In the genomic region with DNA sequence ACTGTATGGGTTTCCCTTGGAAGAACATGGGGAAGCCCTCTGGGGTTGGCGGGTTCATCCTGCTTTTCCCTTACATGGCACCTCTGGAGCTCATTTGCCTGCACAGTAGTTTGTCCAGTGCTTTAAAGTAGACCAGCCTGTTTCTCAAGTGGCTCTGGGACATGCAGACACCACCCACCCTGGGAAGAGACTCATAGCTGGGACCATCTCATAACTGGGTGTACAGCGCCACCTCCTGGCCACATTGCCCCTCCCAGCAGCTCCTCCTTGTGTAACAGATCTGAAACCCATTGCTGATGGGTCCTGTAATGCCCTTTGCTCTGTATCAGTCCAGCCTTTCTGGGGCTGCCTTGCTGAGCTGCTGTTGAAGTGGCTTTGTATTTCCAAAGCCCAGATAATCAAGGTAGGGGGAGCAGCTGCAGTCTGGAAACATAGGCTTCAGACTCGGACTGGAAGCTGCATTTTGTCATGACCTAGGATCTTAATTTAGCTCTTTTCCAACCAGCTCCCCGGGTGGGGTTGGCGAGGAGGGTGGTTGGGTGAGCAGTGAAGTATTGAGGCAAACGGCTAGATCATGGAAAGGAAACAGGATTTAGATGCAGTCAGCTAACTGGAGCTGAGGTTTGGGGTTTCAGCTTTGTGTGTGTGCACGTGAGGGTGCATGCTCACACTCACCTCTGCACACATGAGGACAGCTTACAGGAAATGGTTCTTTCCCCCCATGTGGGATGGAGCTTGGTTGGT, we compare ENCODE assay signal across 8 mouse cellular contexts. TPM values are rescaled to one million over a fixed set of nuclear protein-coding genes. Genes with fewer than 3 reads are reported as not detected.
DNase-seq lines count a peak whose midpoint lies in the region; ATAC-seq and TF ChIP-seq lines count a peak whose summit lies in the region.

No protein-coding gene starts in this region.

- peaks cover 44% of the 10 kb centered on the region for H3K36me3 ChIP-seq in heart, embryonic 13.5 days
- peaks cover 47% of the 10 kb centered on the region for H3K36me3 ChIP-seq in kidney, postnatal 0 days (ENCODE audit: insufficient read depth, low read length)
- H3K36me3 ChIP-seq in liver, embryonic 11.5 days (ENCODE audit: control insufficient read depth, insufficient read depth, low read length) = peaks cover 30% of the 10 kb centered on the region
- peaks cover 2% of the 10 kb centered on the region; the same call in 1 of the 2 replicates for H3K36me3 ChIP-seq in splenic B cell, adult 2 months (ENCODE audit: control insufficient read depth, insufficient read depth, low read length, poor library complexity, severe bottlenecking)

- no peak overlapping the region for H3K4me3 ChIP-seq in heart, embryonic 13.5 days
- H3K4me3 ChIP-seq in kidney, postnatal 0 days (replicated peaks; ENCODE audit: low read depth, low read length) = no peak overlapping the region
- H3K4me3 ChIP-seq in liver, embryonic 11.5 days (ENCODE audit: low read depth, low read length) = no peak overlapping the region

- peaks cover 62% of the 10 kb centered on the region for H3K4me1 ChIP-seq in heart, embryonic 13.5 days
- H3K4me1 ChIP-seq in kidney, postnatal 0 days (replicated peaks; ENCODE audit: insufficient read depth, low read length) = peaks cover 27% of the 10 kb centered on the region
- peaks cover 35% of the 10 kb centered on the region for H3K4me1 ChIP-seq in liver, embryonic 11.5 days (replicated peaks; ENCODE audit: control insufficient read depth, insufficient read depth, low read length)

- peak overlapping the region; percentile 19; the same call in 1 of the 2 replicates for H3K4me2 ChIP-seq in heart, embryonic 13.5 days
- no peak overlapping the region for H3K4me2 ChIP-seq in kidney, postnatal 0 days (ENCODE audit: low read length)
- no peak overlapping the region for H3K4me2 ChIP-seq in liver, embryonic 11.5 days

- H3K9me3 ChIP-seq in heart, embryonic 13.5 days = no peaks in the 10 kb centered on the region
- no peaks in the 10 kb centered on the region for H3K9me3 ChIP-seq in kidney, postnatal 0 days (replicated peaks; ENCODE audit: low read length)
- no peaks in the 10 kb centered on the region for H3K9me3 ChIP-seq in liver, embryonic 11.5 days (ENCODE audit: control insufficient read depth, low read length)

- WGBS in heart, embryonic 13.5 days = 34% methylated on average over 7 of the region's 7 CpGs
- WGBS in kidney, postnatal 0 days = 41% methylated on average over 7 of the region's 7 CpGs
- WGBS in liver, embryonic 11.5 days = 69% methylated on average over 7 of the region's 7 CpGs

- DNase-seq in CD4-positive helper T cell, adult 2 months (ENCODE audit: low read depth, low spot score) = peak; percentile 78
- DNase-seq in brain, embryonic 14.5 days (ENCODE audit: low read depth) = peak; percentile 92
- peak; percentile 61 for DNase-seq in fibroblast of lung, adult 2 months (ENCODE audit: low read depth)
- DNase-seq in kidney, postnatal 0 days (ENCODE audit: low spot score) = peak; percentile 94
- DNase-seq in liver, embryonic 11.5 days (ENCODE audit: low spot score) = peak; percentile 80
- peak; percentile 91 for DNase-seq in naive thymus-derived CD4-positive, alpha-beta T cell, adult 2 months (ENCODE audit: low read depth)
- DNase-seq in splenic B cell, adult 2 months (ENCODE audit: low read depth, low spot score) = peak; percentile 90

- peak; percentile 47; the same call in 1 of the 2 replicates for ATAC-seq in heart, embryonic 13.5 days (ENCODE audit: extremely low read depth, insufficient number of reproducible peaks, low FRiP score, low TSS enrichment)
- peak; percentile 82 for ATAC-seq in kidney, postnatal 0 days (replicated peaks; ENCODE audit: low FRiP score, low read depth)
- ATAC-seq in liver, embryonic 11.5 days (replicated peaks; ENCODE audit: low FRiP score) = peak; percentile 76

- no peak for TF ChIP-seq POLR2A in brain, embryonic 14.5 days (IDR thresholded peaks at IDR 0.05; ENCODE audit: borderline replicate concordance, extremely low read depth, insufficient read depth, insufficient read length, poor library complexity, severe bottlenecking)

- H3K27ac ChIP-seq in heart, embryonic 13.5 days (replicated peaks) = peak overlapping the region; percentile 71
- H3K27ac ChIP-seq in kidney, postnatal 0 days = no peak overlapping the region
- no peak overlapping the region for H3K27ac ChIP-seq in liver, embryonic 11.5 days (ENCODE audit: low read depth, low read length)

- H3K27me3 ChIP-seq in heart, embryonic 13.5 days (replicated peaks) = no peaks in the 10 kb centered on the region
- H3K27me3 ChIP-seq in kidney, postnatal 0 days (ENCODE audit: insufficient read depth, low read length) = no peaks in the 10 kb centered on the region
- no peaks in the 10 kb centered on the region for H3K27me3 ChIP-seq in liver, embryonic 11.5 days (replicated peaks; ENCODE audit: control insufficient read depth, insufficient read depth, low read length)
- no peaks in the 10 kb centered on the region for H3K27me3 ChIP-seq in splenic B cell, adult 2 months (ENCODE audit: control insufficient read depth, insufficient read depth, low read length, poor library complexity, severe bottlenecking)

- H3K9ac ChIP-seq in heart, embryonic 13.5 days = peak overlapping the region; percentile 69
- no peak overlapping the region for H3K9ac ChIP-seq in kidney, postnatal 0 days (ENCODE audit: low read depth, low read length)
- H3K9ac ChIP-seq in liver, embryonic 11.5 days (ENCODE audit: low read depth, low read length) = no peak overlapping the region

- peak; percentile 92 for TF ChIP-seq CTCF in brain, embryonic 14.5 days (IDR thresholded peaks at IDR 0.05; ENCODE audit: borderline replicate concordance, extremely low read depth, insufficient read depth, insufficient read length)
- peak; percentile 97 for TF ChIP-seq CTCF in kidney, postnatal 0 days (IDR thresholded peaks at IDR 0.05; ENCODE audit: low read depth)

RNA-seq across cellular contexts. Expression of gene Avil, which starts 10.0 kb away (rescaled TPM):
- polyA plus RNA-seq in brain, embryonic 14.5 days (2012; rRNA removed) = 0.28 and 1.7 TPM in 2 replicates
- 0.17 and 0.21 TPM in 2 replicates for polyA plus RNA-seq in heart, embryonic 13.5 days (2015; fragmentation: Nextera tagmentation; extraction: Ambion mirVana)
- polyA plus RNA-seq in kidney, postnatal 0 days (2015; fragmentation: Nextera tagmentation; extraction: Ambion mirVana) = 0.07 and 0.10 TPM in 2 replicates
- 0.10 and 0.13 TPM in 2 replicates for polyA plus RNA-seq in liver, embryonic 11.5 days (2014; fragmentation: Nextera tagmentation; extraction: Ambion mirVana)

RNA-seq across cellular contexts. Expression of gene Ctdsp2, which starts 12.0 kb away (rescaled TPM):
- 73.2 and 79.8 TPM in 2 replicates for polyA plus RNA-seq in brain, embryonic 14.5 days (2012; rRNA removed)
- 37.1 and 39.6 TPM in 2 replicates for polyA plus RNA-seq in heart, embryonic 13.5 days (2015; fragmentation: Nextera tagmentation; extraction: Ambion mirVana)
- polyA plus RNA-seq in kidney, postnatal 0 days (2015; fragmentation: Nextera tagmentation; extraction: Ambion mirVana) = 62.4 and 68.5 TPM in 2 replicates
- polyA plus RNA-seq in liver, embryonic 11.5 days (2014; fragmentation: Nextera tagmentation; extraction: Ambion mirVana) = 37.4 and 42.2 TPM in 2 replicates

RNA-seq across cellular contexts. Expression of gene Tsfm, which starts 40.2 kb away (rescaled TPM):
- polyA plus RNA-seq in brain, embryonic 14.5 days (2012; rRNA removed) = 41.2 and 52.3 TPM in 2 replicates
- 86.6 and 92.5 TPM in 2 replicates for polyA plus RNA-seq in heart, embryonic 13.5 days (2015; fragmentation: Nextera tagmentation; extraction: Ambion mirVana)
- polyA plus RNA-seq in kidney, postnatal 0 days (2015; fragmentation: Nextera tagmentation; extraction: Ambion mirVana) = 97.3 and 109 TPM in 2 replicates
- 110 and 119 TPM in 2 replicates for polyA plus RNA-seq in liver, embryonic 11.5 days (2014; fragmentation: Nextera tagmentation; extraction: Ambion mirVana)

RNA-seq across cellular contexts. Expression of gene Mettl1, which starts 50.7 kb away (rescaled TPM):
- polyA plus RNA-seq in brain, embryonic 14.5 days (2012; rRNA removed) = 15.8 and 19.4 TPM in 2 replicates
- polyA plus RNA-seq in heart, embryonic 13.5 days (2015; fragmentation: Nextera tagmentation; extraction: Ambion mirVana) = 36.3 and 41.7 TPM in 2 replicates
- polyA plus RNA-seq in kidney, postnatal 0 days (2015; fragmentation: Nextera tagmentation; extraction: Ambion mirVana) = 37.4 and 40.2 TPM in 2 replicates
- 54.1 and 58.1 TPM in 2 replicates for polyA plus RNA-seq in liver, embryonic 11.5 days (2014; fragmentation: Nextera tagmentation; extraction: Ambion mirVana)

RNA-seq across cellular contexts. Expression of gene Eef1akmt3, which starts 50.8 kb away (rescaled TPM):
- polyA plus RNA-seq in brain, embryonic 14.5 days (2012; rRNA removed) = 0.19 and 0.40 TPM in 2 replicates
- polyA plus RNA-seq in heart, embryonic 13.5 days (2015; fragmentation: Nextera tagmentation; extraction: Ambion mirVana) = 0.33 and 0.34 TPM in 2 replicates
- 0.89 and 1.3 TPM in 2 replicates for polyA plus RNA-seq in kidney, postnatal 0 days (2015; fragmentation: Nextera tagmentation; extraction: Ambion mirVana)
- 0.11 and 0.23 TPM in 2 replicates for polyA plus RNA-seq in liver, embryonic 11.5 days (2014; fragmentation: Nextera tagmentation; extraction: Ambion mirVana)
